ENCODE assay signal across 38 mouse cellular contexts in the genomic region with DNA sequence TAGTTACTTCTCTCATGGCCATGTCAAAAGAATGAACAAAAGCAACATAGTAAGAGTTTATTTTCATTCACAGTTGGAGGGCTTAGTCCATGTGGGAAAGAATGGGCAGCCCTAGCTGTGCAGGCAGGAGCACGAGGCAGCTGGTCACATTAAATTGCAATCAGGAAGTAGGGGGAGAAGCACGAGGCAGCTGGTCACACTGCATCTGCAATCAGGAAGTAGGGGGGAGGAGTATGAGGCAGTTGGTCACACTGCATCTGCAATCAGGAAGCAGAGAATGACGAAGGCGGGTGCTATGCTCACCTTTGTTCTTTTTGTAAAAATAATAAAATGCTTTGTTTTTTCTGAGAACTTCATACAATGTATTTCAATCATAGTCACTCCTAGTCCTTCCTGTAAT. TPM values are rescaled to one million over a fixed set of nuclear protein-coding genes. Genes with fewer than 3 reads are reported as not detected.
DNase-seq lines count a peak whose midpoint lies in the region; ATAC-seq and TF ChIP-seq lines count a peak whose summit lies in the region.
"Had no signal": no experiment of that assay in that cellular context is flagged by ENCODE, and none has a peak within 500 bp of the region (broad histone marks: within the 10 kb centered on the region; RNA-seq: fewer than 3 reads in every experiment).

No protein-coding gene starts in this region.

- H3K4me1 ChIP-seq in MEL (ENCODE audit: control insufficient read depth in 1 of 2, insufficient read depth in 2 of 2, low read length in 2 of 2): no peaks in the 10 kb centered on the region
- no peaks in the 10 kb centered on the region for H3K4me1 ChIP-seq in hindbrain, embryonic 14.5 days (replicated peaks; ENCODE audit: control insufficient read depth, insufficient read depth, low read length)
- no peaks in the 10 kb centered on the region for H3K4me1 ChIP-seq in hindbrain, embryonic 12.5 days
- H3K4me1 ChIP-seq: midbrain, embryonic 12.5 days; neural tube, embryonic 12.5 days had no signal

- peak; percentile 48 for DNase-seq in heart, adult 11 months
- no peak for DNase-seq in heart, adult 18-20 months
- peak; percentile 62 for DNase-seq in MEL (ENCODE audit: low read depth, low spot score)
- DNase-seq in spleen, postnatal 4 days (ENCODE audit: low spot score in 2 of 2): no peak
- no peak for DNase-seq in hindbrain, embryonic 14.5 days (ENCODE audit: low spot score)
- DNase-seq: adrenal gland, postnatal 10 days; cerebellum, adult 11 months; cerebellum, adult 9-10 months; gastrocnemius, adult 2 months; gastrocnemius, postnatal 36 days; kidney, adult 9 months; kidney, postnatal 14 days; liver; lung, adult 2 months; lung, postnatal 10 days; thymus, postnatal 14 days had no signal

- no peaks in the 10 kb centered on the region for H3K36me3 ChIP-seq in MEL (ENCODE audit: control insufficient read depth in 1 of 2, insufficient read depth in 2 of 2, low read length in 2 of 2)
- H3K36me3 ChIP-seq in hindbrain, embryonic 14.5 days (replicated peaks; ENCODE audit: control insufficient read depth, insufficient read depth): no peaks in the 10 kb centered on the region
- no peaks in the 10 kb centered on the region for H3K36me3 ChIP-seq in hindbrain, embryonic 12.5 days
- H3K36me3 ChIP-seq: midbrain, embryonic 12.5 days; neural tube, embryonic 12.5 days had no signal

- no peak overlapping the region for H3K4me2 ChIP-seq in hindbrain, embryonic 14.5 days (replicated peaks)
- H3K4me2 ChIP-seq in hindbrain, embryonic 12.5 days (replicated peaks): no peak overlapping the region
- H3K4me2 ChIP-seq: midbrain, embryonic 12.5 days; neural tube, embryonic 12.5 days had no signal

- no peak overlapping the region for H3K27ac ChIP-seq in MEL (ENCODE audit: control insufficient read depth, low read depth, low read length)
- H3K27ac ChIP-seq in hindbrain, embryonic 14.5 days: no peak overlapping the region
- no peak overlapping the region for H3K27ac ChIP-seq in hindbrain, embryonic 12.5 days
- H3K27ac ChIP-seq: gastrocnemius, adult 2 months; liver, embryonic 14.5 days; midbrain, embryonic 12.5 days; neural tube, embryonic 12.5 days had no signal

- peaks cover 1 to 2% of the 10 kb centered on the region in 2 experiments; a peak in 1 of 4 replicates for H3K27me3 ChIP-seq in MEL (ENCODE audit: control insufficient read depth in 1 of 2, insufficient read depth in 2 of 2, low read length in 2 of 2)
- H3K27me3 ChIP-seq in hindbrain, embryonic 14.5 days (ENCODE audit: control insufficient read depth, insufficient read depth, low read length): no peaks in the 10 kb centered on the region
- no peaks in the 10 kb centered on the region for H3K27me3 ChIP-seq in hindbrain, embryonic 12.5 days
- H3K27me3 ChIP-seq: midbrain, embryonic 12.5 days; neural tube, embryonic 12.5 days had no signal

- no peaks in the 10 kb centered on the region for H3K79me2 ChIP-seq in MEL (ENCODE audit: control insufficient read depth, insufficient read depth, low read length, poor library complexity)

- TF ChIP-seq POLR2A in MEL (IDR thresholded peaks at IDR 0.05; ENCODE audit: control insufficient read depth in 1 of 2, insufficient read depth in 1 of 2, low read depth in 1 of 2, low read length in 2 of 2, poor library complexity in 1 of 2): no peak

- H3K9ac ChIP-seq in MEL (ENCODE audit: control insufficient read depth, low read depth, low read length, poor library complexity, severe bottlenecking): no peak overlapping the region
- no peak overlapping the region for H3K9ac ChIP-seq in hindbrain, embryonic 14.5 days
- no peak overlapping the region for H3K9ac ChIP-seq in hindbrain, embryonic 12.5 days
- H3K9ac ChIP-seq: liver, embryonic 14.5 days; midbrain, embryonic 12.5 days; neural tube, embryonic 12.5 days had no signal

- H3K4me3 ChIP-seq in MEL (ENCODE audit: control insufficient read depth in 1 of 2, insufficient read depth in 1 of 2, low read depth in 2 of 2, low read length in 2 of 2): no peak overlapping the region
- H3K4me3 ChIP-seq in hindbrain, embryonic 14.5 days (replicated peaks; ENCODE audit: low read length): no peak overlapping the region
- no peak overlapping the region for H3K4me3 ChIP-seq in hindbrain, embryonic 12.5 days
- H3K4me3 ChIP-seq: erythroblast, embryonic 14.5 days; gastrocnemius, adult 2 months; midbrain, embryonic 12.5 days; myocyte; neural tube, embryonic 12.5 days had no signal

- TF ChIP-seq RAD21 in MEL (IDR thresholded peaks at IDR 0.05; ENCODE audit: low read depth, low read length): no peak

- ATAC-seq in granulocyte monocyte progenitor cell, adult 5-6 weeks (replicated peaks; ENCODE audit: poor library complexity, severe bottlenecking): peak; percentile 44
- ATAC-seq in hindbrain, embryonic 14.5 days (ENCODE audit: low FRiP score): no peak
- ATAC-seq in hindbrain, embryonic 12.5 days (ENCODE audit: low FRiP score): no peak
- ATAC-seq: CD4-positive, CD25-positive, alpha-beta regulatory T cell, adult 4 months; forebrain, embryonic 16.5 days; intestine, embryonic 16.5 days had no signal

- TF ChIP-seq EP300 in MEL (IDR thresholded peaks at IDR 0.05; ENCODE audit: low read depth in 1 of 2, low read length in 2 of 2): no peak

- TF ChIP-seq CTCF in MEL (IDR thresholded peaks at IDR 0.05 in 2 of 3, conservative IDR thresholded peaks at IDR 0.05 in 1 of 3; ENCODE audit: control insufficient read depth in 1 of 3, insufficient read depth in 1 of 3, low read depth in 2 of 3, low read length in 3 of 3, poor library complexity in 1 of 3, severe bottlenecking in 1 of 3): no peak

- 71% methylated on average over 4 of the region's 4 CpGs for WGBS in hindbrain, embryonic 14.5 days
- 70% methylated on average over 4 of the region's 4 CpGs for WGBS in hindbrain, embryonic 12.5 days

- H3K9me3 ChIP-seq in MEL (replicated peaks; ENCODE audit: insufficient read depth, low read length): no peaks in the 10 kb centered on the region
- no peaks in the 10 kb centered on the region for H3K9me3 ChIP-seq in hindbrain, embryonic 14.5 days (ENCODE audit: control insufficient read depth, low read length)
- no peaks in the 10 kb centered on the region for H3K9me3 ChIP-seq in hindbrain, embryonic 12.5 days (replicated peaks)
- H3K9me3 ChIP-seq: midbrain, embryonic 12.5 days; neural tube, embryonic 12.5 days had no signal

TF ChIP-seq in MEL, 35 proteins besides CTCF, POLR2A, EP300 and RAD21:
- no peak for TF ChIP-seq CHD2 (IDR thresholded peaks at IDR 0.05; ENCODE audit: low read length)
- TF ChIP-seq ELF1 (IDR thresholded peaks at IDR 0.05; ENCODE audit: low read depth, low read length): 0 out of 2 replicates have a peak, but pooled peaks have one; percentile 10

RNA-seq across cellular contexts. Expression of a gene that starts 18.7 kb away (rescaled TPM):
- total RNA-seq in heart, adult 18-20 months (2021): 1 to 10 TPM in 1 of 2 experiments, under 1 TPM in 1; 0.72 to 5.1 TPM
- total RNA-seq in MEL (2012; rRNA removed): not detected in 2 replicates
- polyA plus RNA-seq in MEL (2012; ENCODE audit: insufficient read depth in 1 of 2, insufficient read length in 2 of 2, low read depth in 1 of 2, low replicate concordance in 2 of 2, missing spikeins in 1 of 2): not detected
- not detected in 2 replicates for total RNA-seq in granulocyte monocyte progenitor cell, adult 5-6 weeks (2014; fragmentation: Nextera tagmentation)
- not detected in 2 replicates for total RNA-seq in granulocyte monocyte progenitor cell, adult 5-6 weeks (2017)
- not detected in 2 replicates for polyA plus RNA-seq in hindbrain, embryonic 14.5 days (2014; fragmentation: Nextera tagmentation; extraction: Ambion mirVana)
- 0.23 TPM in 1 of 2 replicates, not detected in the other for polyA plus RNA-seq in hindbrain, embryonic 12.5 days (2016; fragmentation: Nextera tagmentation; extraction: Ambion mirVana)
- total RNA-seq: common myeloid progenitor, adult 5-6 weeks; gastrocnemius, adult 2 months; left cerebral cortex, adult 18-20 months; left cerebral cortex, postnatal 14 days had no signal
- polyA plus RNA-seq: embryonic facial prominence, embryonic 14.5 days; forebrain, embryonic 11.5 days; forebrain, embryonic 16.5 days; heart, embryonic 14.5 days; hindbrain, embryonic 11.5 days; limb, embryonic 11.5 days; midbrain, embryonic 12.5 days; midbrain, postnatal 0 days; neural tube, embryonic 12.5 days had no signal

RNA-seq across cellular contexts. Expression of a gene that starts 29.5 kb away (rescaled TPM):
- under 1 TPM in 1 of 2 experiments, not detected in 1; 0.03 TPM for total RNA-seq in heart, adult 18-20 months (2021)
- total RNA-seq in MEL (2012; rRNA removed): not detected in 2 replicates
- under 1 TPM in 1 of 2 experiments, not detected in 1; 0.01 TPM for polyA plus RNA-seq in MEL (2012; ENCODE audit: insufficient read depth in 1 of 2, insufficient read length in 2 of 2, low read depth in 1 of 2, low replicate concordance in 2 of 2, missing spikeins in 1 of 2)
- total RNA-seq in granulocyte monocyte progenitor cell, adult 5-6 weeks (2014; fragmentation: Nextera tagmentation): 0.70 TPM in 1 of 2 replicates, not detected in the other
- total RNA-seq in granulocyte monocyte progenitor cell, adult 5-6 weeks (2017): 0.21 and 0.26 TPM in 2 replicates
- polyA plus RNA-seq in hindbrain, embryonic 14.5 days (2014; fragmentation: Nextera tagmentation; extraction: Ambion mirVana): not detected in 2 replicates
- 0.05 and 0.06 TPM in 2 replicates for polyA plus RNA-seq in hindbrain, embryonic 12.5 days (2016; fragmentation: Nextera tagmentation; extraction: Ambion mirVana)
- total RNA-seq: adrenal gland, postnatal 10 days; gastrocnemius, adult 2 months; gastrocnemius, postnatal 36 days; heart, postnatal 25 days; layer of hippocampus, adult 18-20 months; layer of hippocampus, postnatal 10 days; left cerebral cortex, adult 18-20 months; left cerebral cortex, postnatal 14 days; midbrain, postnatal 0 days had no signal
- polyA plus RNA-seq: erythroblast, embryonic 14.5 days; forebrain, embryonic 11.5 days; heart, embryonic 14.5 days; hindbrain, embryonic 11.5 days; midbrain, embryonic 12.5 days; midbrain, postnatal 0 days had no signal

Comparison
In these comparisons a context has a peak if more than half of its experiments do, and no peak if none do; other contexts are left out.
1. DNase-seq: peak in heart, adult 11 months (single experiment) and MEL (single experiment); none in heart, adult 18-20 months (0 of 2), spleen, postnatal 4 days (0 of 2) and hindbrain, embryonic 14.5 days (single experiment).